Mouse (Mus musculus) frontal cortex, adult (tissue): ENCODE results near the gene Pmm2.

Experiments used
- ATAC-seq: cut with Nextera tagmentation; 2 replicates; pipeline ENCODE4 v1.9.2; 2017; ENCODE audit warnings: mild to moderate bottlenecking, moderate library complexity, mixed read lengths; ENCODE audit not compliant: low TSS enrichment

Pmm2 gene

GRCm38 (mm10) chr16:8656256-8656655 lies 18.8 kb downstream of the Pmm2 start:
- no peak for ATAC-seq

- no peak for ATAC-seq
Observed at GRCm38 (mm10) chr16:8658349-8658748, 20.9 kb downstream of the Pmm2 start.

GRCm38 (mm10) chr16:8658764-8659163 lies 21.3 kb downstream of the Pmm2 start:
- ATAC-seq = no peak

- ATAC-seq = no peak
Observed at GRCm38 (mm10) chr16:8663022-8663421, 25.5 kb downstream of the Pmm2 start.

- no peak for ATAC-seq
Observed at GRCm38 (mm10) chr16:8663606-8664539, 26.4 kb downstream of the Pmm2 start.

- ATAC-seq = no peak
Observed at GRCm38 (mm10) chr16:8665367-8665766, 27.9 kb downstream of the Pmm2 start.

GRCm38 (mm10) chr16:8666452-8666851 lies 29.0 kb downstream of the Pmm2 start:
- ATAC-seq = no peak

GRCm38 (mm10) chr16:8667261-8667660 lies 29.8 kb downstream of the Pmm2 start:
- no peak for ATAC-seq

- ATAC-seq = no peak
Observed at GRCm38 (mm10) chr16:8667814-8668213, 30.3 kb downstream of the Pmm2 start.

- ATAC-seq = no peak
Observed at GRCm38 (mm10) chr16:8668386-8668785, 30.9 kb downstream of the Pmm2 start.

GRCm38 (mm10) chr16:8669432-8669831 lies 32.0 kb downstream of the Pmm2 start:
- no peak for ATAC-seq

GRCm38 (mm10) chr16:8670041-8671035 lies 32.9 kb downstream of the Pmm2 start:
- no peak for ATAC-seq

GRCm38 (mm10) chr16:8671551-8672349 lies 34.3 kb downstream of the Pmm2 start, which contains the start of gene Carhsp1:
Gene Carhsp1 (minus strand): TSS chr16:8672155.
- ATAC-seq = peak; percentile 67

GRCm38 (mm10) chr16:8672350-8672687 lies 34.8 kb downstream of the Pmm2 start:
- no peak for ATAC-seq

GRCm38 (mm10) chr16:8672811-8673210 lies 35.3 kb downstream of the Pmm2 start:
- ATAC-seq = no peak

- no peak for ATAC-seq
Observed at GRCm38 (mm10) chr16:8673343-8673742, 35.9 kb downstream of the Pmm2 start.

GRCm38 (mm10) chr16:8674165-8674564 lies 36.7 kb downstream of the Pmm2 start:
- no peak for ATAC-seq

- ATAC-seq = no peak
Observed at GRCm38 (mm10) chr16:8675559-8675958, 38.1 kb downstream of the Pmm2 start.

GRCm38 (mm10) chr16:8676228-8676627 lies 38.8 kb downstream of the Pmm2 start:
- no peak for ATAC-seq

- ATAC-seq = peak; percentile 56; the same call in 1 of the 2 replicates
Observed at GRCm38 (mm10) chr16:8676800-8677199, 39.3 kb downstream of the Pmm2 start.

- no peak for ATAC-seq
Observed at GRCm38 (mm10) chr16:8678035-8678434, 40.6 kb downstream of the Pmm2 start.
